8 mouse cellular contexts compared by ENCODE assay signal in the genomic region with DNA sequence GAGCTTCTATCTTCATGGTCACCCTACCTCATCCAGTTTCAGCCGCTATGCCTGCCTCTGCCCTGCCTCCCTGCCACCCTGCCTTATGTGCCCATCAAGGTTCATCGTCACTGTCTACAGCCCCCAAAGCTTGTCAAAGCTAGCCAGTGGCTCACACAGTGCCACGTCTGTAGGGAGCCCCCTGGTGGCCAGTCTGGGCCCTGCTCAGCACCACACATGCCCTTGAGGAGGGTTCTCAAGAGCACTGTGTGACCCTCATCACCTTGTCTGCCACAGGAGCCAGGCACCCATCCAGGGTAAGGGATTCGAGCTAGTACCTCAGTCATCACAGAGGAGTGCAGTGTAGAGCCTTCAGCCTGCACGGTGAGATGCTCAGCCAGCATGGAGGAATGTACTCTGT.
A peak's percentile ranks its signal among the peaks of the same experiment; 100 is the strongest.
DNase-seq lines count a peak whose midpoint lies in the region; ATAC-seq and TF ChIP-seq lines count a peak whose summit lies in the region.

No protein-coding gene starts in this region.

- TF ChIP-seq CTCF in forebrain, postnatal 0 days (IDR thresholded peaks at IDR 0.05; ENCODE audit: low read depth), result peak; percentile 81
- peak; percentile 74 for TF ChIP-seq CTCF in kidney, adult 2 months (conservative IDR thresholded peaks at IDR 0.05; ENCODE audit: insufficient read depth, insufficient read length, low read depth, low read length)
- peak; percentile 77; the same call in 1 of the 2 replicates for TF ChIP-seq CTCF in testis, adult 2 months (IDR thresholded peaks at IDR 0.05; ENCODE audit: control insufficient read depth, insufficient read depth, insufficient replicate concordance, low read depth, low read length)

- WGBS in forebrain, postnatal 0 days, result 17% methylated on average over 5 of the region's 5 CpGs
- WGBS in kidney, adult 2 months, result 19% methylated on average over 5 of the region's 5 CpGs
- 12% methylated on average over 5 of the region's 5 CpGs for WGBS in liver, embryonic 12.5 days (ENCODE audit: insufficient replicate concordance)
- WGBS in neural tube, embryonic 11.5 days, result 19% methylated on average over 5 of the region's 5 CpGs

- no peak overlapping the region for H3K4me2 ChIP-seq in forebrain, postnatal 0 days (ENCODE audit: low read depth)
- no peak overlapping the region for H3K4me2 ChIP-seq in liver, embryonic 12.5 days
- H3K4me2 ChIP-seq in neural tube, embryonic 11.5 days (ENCODE audit: low read depth), result no peak overlapping the region

- H3K4me1 ChIP-seq in forebrain, postnatal 0 days (ENCODE audit: insufficient read depth), result no peaks in the 10 kb centered on the region
- H3K4me1 ChIP-seq in kidney, adult 2 months (ENCODE audit: control insufficient read depth, insufficient read depth, low read length), result no peaks in the 10 kb centered on the region
- H3K4me1 ChIP-seq in liver, embryonic 12.5 days, result no peaks in the 10 kb centered on the region
- no peaks in the 10 kb centered on the region for H3K4me1 ChIP-seq in neural tube, embryonic 11.5 days (ENCODE audit: control insufficient read depth, insufficient read depth, low read length)
- H3K4me1 ChIP-seq in testis, adult 2 months (ENCODE audit: control insufficient read depth, insufficient read depth, low read length), result no peaks in the 10 kb centered on the region

- no peak for TF ChIP-seq POLR2A in kidney, adult 2 months (IDR thresholded peaks at IDR 0.05; ENCODE audit: low read depth, low read length)
- TF ChIP-seq POLR2A in testis, adult 2 months (IDR thresholded peaks at IDR 0.05; ENCODE audit: control insufficient read depth, low read depth, low read length), result no peak

- H3K27ac ChIP-seq in forebrain, postnatal 0 days (ENCODE audit: low read depth, low read length), result no peak overlapping the region
- H3K27ac ChIP-seq in kidney, adult 2 months (ENCODE audit: insufficient read depth, low read depth, low read length), result no peak overlapping the region
- no peak overlapping the region for H3K27ac ChIP-seq in liver, embryonic 12.5 days
- no peak overlapping the region for H3K27ac ChIP-seq in neural tube, embryonic 11.5 days (ENCODE audit: low read depth, low read length)
- H3K27ac ChIP-seq in testis, adult 2 months (ENCODE audit: control insufficient read depth, insufficient read depth, low read depth, low read length), result no peak overlapping the region

- no peak overlapping the region for H3K4me3 ChIP-seq in forebrain, postnatal 0 days (ENCODE audit: low read depth, low read length)
- H3K4me3 ChIP-seq in kidney, adult 2 months (ENCODE audit: insufficient read depth, low read depth, low read length), result no peak overlapping the region
- no peak overlapping the region for H3K4me3 ChIP-seq in liver, embryonic 12.5 days
- no peak overlapping the region for H3K4me3 ChIP-seq in neural tube, embryonic 11.5 days (ENCODE audit: low read depth, low read length)
- no peak overlapping the region for H3K4me3 ChIP-seq in testis, adult 2 months (ENCODE audit: control insufficient read depth, low read depth, low read length)

- H3K27me3 ChIP-seq in forebrain, postnatal 0 days (ENCODE audit: insufficient read depth, low read length), result peaks cover 70% of the 10 kb centered on the region
- H3K27me3 ChIP-seq in kidney, adult 2 months (replicated peaks; ENCODE audit: control insufficient read depth, insufficient read depth, low read length), result 0 out of 2 replicates have a peak, but pooled peaks cover 2% of the 10 kb centered on the region
- H3K27me3 ChIP-seq in liver, embryonic 12.5 days (replicated peaks), result peaks cover 53% of the 10 kb centered on the region
- H3K27me3 ChIP-seq in neural tube, embryonic 11.5 days (ENCODE audit: control insufficient read depth, insufficient read depth, low read length), result peaks cover 12% of the 10 kb centered on the region
- H3K27me3 ChIP-seq in testis, adult 2 months (ENCODE audit: control insufficient read depth, insufficient read depth, low read length), result no peaks in the 10 kb centered on the region

- no peaks in the 10 kb centered on the region for H3K36me3 ChIP-seq in forebrain, postnatal 0 days (ENCODE audit: insufficient read depth)
- H3K36me3 ChIP-seq in kidney, adult 2 months (ENCODE audit: control insufficient read depth, insufficient read depth, low read length), result no peaks in the 10 kb centered on the region
- H3K36me3 ChIP-seq in liver, embryonic 12.5 days, result no peaks in the 10 kb centered on the region
- H3K36me3 ChIP-seq in neural tube, embryonic 11.5 days (ENCODE audit: control insufficient read depth, insufficient read depth, low read length), result no peaks in the 10 kb centered on the region; the same call in 1 of the 2 replicates
- no peaks in the 10 kb centered on the region for H3K36me3 ChIP-seq in testis, adult 2 months (ENCODE audit: control insufficient read depth, insufficient read depth, low read length)

- no peaks in the 10 kb centered on the region for H3K9me3 ChIP-seq in forebrain, postnatal 0 days (ENCODE audit: low read length)
- no peaks in the 10 kb centered on the region for H3K9me3 ChIP-seq in liver, embryonic 12.5 days (replicated peaks)
- no peaks in the 10 kb centered on the region for H3K9me3 ChIP-seq in neural tube, embryonic 11.5 days (ENCODE audit: control insufficient read depth, low read length)

- no peak overlapping the region for H3K9ac ChIP-seq in forebrain, postnatal 0 days
- no peak overlapping the region for H3K9ac ChIP-seq in liver, embryonic 12.5 days
- no peak overlapping the region for H3K9ac ChIP-seq in neural tube, embryonic 11.5 days (ENCODE audit: low read length)

- peak; percentile 51; the same call in 1 of the 2 replicates for ATAC-seq in forebrain, postnatal 0 days
- peak; percentile 55; the same call in 1 of the 2 replicates for ATAC-seq in liver, embryonic 12.5 days
- no peak for ATAC-seq in neural tube, embryonic 11.5 days (ENCODE audit: insufficient read depth, low FRiP score, low TSS enrichment)

- DNase-seq in urinary bladder, postnatal 14 days (ENCODE audit: low spot score), result peak; percentile 48
- DNase-seq in urinary bladder, postnatal 10 days (ENCODE audit: low spot score), result no peak
- peak; percentile 17 for DNase-seq in cerebellum, adult 11-12 months
- peak; percentile 61 for DNase-seq in forebrain, postnatal 0 days
- peak; percentile 38 for DNase-seq in kidney, adult 2 months
- peak; percentile 81 for DNase-seq in neural tube, embryonic 11.5 days (ENCODE audit: low spot score)
